Mouse (Mus musculus) urinary bladder, postnatal 10 days (tissue): ENCODE results near the gene Slc4a8.

Source experiments
- DNase-seq: peaks from one replicate; pipeline ENCODE4 v3.0.0; 2022; ENCODE audit warnings: low spot score

Slc4a8 gene

DNA sequence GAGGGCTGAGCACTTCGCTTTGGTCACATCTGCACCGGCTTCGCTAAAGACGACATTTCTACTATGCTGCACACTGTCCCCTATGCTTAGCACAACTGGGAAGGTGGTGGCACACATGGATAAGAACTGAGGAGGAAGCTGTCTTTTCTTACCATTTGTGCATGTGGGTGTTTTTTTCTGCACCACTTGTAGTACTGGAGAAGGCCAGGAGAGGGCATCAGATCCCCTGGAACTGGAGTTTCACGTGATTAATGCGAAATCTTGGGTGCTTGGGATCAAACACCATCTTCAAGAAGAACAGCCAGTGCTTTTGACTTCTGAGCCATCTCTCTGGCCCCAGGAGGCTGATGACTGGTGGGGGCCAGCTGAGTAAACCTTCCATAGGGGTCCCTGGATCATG, 69.1 kb downstream of the Slc4a8 start:
- no peak for DNase-seq

DNA sequence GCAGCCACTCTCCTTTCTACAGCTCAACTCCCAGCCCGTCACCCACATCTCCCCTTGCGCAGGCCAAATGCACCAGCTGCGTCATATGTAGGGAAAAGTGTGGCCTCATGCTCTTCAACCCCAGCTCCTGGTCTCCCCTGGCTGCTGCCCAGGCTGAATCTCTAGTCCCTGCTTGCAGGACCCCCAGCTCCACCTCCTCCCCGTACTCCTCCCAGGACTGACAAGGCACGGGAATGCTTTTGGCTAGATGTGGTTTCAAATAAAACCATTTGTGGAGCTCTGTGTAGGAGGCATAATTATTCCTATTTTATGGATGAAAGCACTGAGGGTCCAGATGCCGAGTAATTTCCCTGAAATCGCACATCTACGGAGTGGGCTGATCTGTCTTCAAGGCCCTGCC, 70.6 kb downstream of the Slc4a8 start:
- DNase-seq, result no peak

DNA sequence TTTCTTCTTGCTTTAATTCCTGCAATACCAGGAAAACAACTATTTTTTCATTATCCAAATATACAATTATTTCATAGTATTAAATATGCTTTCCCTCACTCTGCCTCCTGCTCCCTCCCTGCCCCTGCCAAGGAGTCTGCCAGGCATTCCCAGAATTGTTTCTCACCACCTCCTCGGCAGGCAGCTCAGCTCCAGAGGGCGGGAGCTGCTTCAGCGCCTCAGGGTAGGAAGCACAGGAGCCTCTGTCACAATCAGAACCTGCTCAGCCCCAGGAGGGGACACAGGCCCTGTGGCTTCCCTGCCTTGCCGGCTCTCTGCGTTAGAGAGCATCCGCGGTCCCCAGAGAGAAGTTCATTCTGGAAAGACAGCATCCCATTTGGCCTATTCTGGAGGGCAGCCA, 71.2 kb downstream of the Slc4a8 start:
- no peak for DNase-seq

DNA sequence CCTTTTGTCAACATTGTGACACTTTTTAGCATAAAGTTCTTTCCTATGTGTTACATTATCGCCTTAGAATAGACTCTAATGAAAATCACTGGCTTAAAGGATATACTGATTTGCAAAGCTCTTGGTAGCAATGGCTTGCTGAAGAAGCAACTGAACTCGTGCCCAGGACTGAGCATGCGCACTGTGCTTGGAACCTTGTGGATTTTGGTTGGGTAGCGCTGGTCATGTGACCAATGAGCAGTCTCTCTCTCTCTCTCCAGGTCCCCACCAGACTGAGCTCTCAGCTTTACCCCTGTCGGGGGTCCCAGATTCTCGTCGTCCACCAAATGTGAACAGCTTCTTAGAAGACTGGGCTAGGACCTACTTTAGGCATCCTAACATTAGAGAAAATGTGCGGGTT, 75.2 kb downstream of the Slc4a8 start:
- DNase-seq, result no peak

DNA sequence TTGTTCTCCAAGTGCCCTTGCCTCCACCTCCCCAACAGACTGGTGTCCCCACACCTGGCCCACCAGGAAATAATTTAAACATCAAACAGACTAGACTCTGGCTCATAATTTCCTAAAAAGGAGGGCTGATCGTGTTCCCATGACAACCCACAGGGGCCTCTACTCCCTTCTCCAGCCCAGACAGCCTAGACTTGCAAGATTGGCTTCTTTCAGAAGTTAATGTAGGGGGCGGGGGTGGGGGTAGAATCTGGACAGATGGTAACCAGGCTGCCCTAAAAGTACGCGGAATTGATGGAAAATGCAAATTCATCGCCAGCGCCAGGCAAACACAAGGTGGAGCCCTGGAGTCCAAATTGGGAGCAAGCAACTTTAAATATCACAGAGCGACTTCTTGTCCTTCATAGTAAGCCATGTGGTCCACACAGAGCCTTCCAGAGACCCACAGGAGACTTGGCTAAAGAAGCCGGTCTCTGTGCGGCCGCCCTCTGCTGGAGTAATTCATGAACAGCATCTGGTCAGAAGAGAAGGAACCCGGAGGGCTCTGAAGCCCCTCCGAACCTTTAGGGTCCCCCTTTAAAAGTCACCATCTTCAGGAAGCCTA, 77.2 kb downstream of the Slc4a8 start:
- no peak for DNase-seq

DNA sequence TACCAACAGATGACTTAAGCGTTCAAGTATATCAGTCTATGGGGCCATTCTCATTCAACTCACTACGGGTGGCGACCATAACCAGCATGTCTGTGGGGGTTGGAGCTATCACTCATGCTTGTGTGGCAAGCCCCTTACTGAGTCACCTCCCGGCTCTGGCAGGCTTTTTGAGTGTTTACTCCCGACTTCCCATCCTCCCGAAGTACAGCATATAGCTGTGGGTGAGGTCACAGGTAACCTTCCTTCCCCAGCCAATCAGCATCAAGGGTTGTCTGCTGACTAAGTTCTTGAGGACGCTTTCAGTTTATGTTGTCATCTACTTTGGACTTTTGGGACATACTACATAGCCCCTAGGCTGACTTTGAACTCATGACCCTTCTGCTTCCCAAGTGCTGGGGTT, 82.8 kb downstream of the Slc4a8 start:
- DNase-seq, result no peak

DNA sequence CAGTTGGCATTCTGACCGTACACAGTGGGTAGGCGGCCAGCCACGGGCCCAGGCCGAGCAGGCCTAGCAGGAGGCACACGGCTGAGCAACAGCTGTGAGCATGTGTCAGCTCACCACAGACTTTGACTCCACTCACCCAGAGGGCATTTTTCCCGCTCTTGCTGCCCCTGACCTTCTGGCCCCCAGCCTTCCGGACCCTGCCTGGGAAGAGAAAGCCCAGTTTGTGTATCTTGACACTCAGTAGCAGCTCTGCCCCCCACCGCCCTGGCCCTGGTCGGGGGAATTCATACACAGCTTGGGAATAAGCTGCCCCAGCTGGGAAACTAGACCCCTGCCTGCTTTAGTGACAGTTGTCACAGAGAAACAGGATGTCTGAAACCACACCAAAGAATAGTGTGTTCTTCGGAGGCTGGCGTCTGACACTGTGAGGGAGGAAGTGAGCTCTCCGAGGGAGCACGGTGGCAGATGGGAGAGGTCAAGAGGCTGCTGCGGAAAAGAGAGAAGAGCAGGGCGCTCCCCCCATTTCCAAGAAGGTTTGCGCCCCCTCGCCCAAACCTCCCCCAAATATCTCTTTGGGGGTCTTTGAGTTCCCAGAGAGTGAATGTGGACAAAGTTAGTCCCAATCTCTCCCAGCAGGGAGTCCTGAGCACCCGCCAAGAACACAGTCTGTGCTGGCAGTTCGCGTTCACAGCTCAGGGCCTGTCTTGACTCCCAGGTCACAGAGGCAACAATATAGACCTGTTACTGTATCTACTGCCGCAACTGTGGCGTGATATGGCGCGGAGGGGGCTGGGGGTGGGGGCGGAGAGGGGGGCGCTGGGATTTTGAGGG, 83.7 kb downstream of the Slc4a8 start:
- no peak for DNase-seq

DNA sequence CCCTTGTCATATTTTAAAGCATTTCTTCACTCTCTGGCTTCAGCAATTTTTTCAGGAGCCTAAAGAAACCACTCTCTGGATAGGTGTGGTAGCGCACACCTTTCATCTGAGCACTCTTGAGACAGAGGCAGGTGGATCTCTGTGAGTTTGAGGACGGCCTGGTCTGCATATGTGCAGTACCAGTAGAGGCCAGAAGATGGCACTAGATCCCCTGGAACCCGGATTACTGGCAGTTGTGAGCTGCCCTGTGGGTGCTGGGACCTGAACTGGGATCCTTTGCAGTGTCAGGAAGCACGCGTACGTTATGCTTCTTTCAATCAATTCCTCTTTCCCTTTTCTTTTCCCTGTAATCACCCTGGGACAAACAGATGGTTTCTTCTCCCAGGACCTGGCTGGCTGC, 85.6 kb downstream of the Slc4a8 start:
- DNase-seq, result no peak

DNA sequence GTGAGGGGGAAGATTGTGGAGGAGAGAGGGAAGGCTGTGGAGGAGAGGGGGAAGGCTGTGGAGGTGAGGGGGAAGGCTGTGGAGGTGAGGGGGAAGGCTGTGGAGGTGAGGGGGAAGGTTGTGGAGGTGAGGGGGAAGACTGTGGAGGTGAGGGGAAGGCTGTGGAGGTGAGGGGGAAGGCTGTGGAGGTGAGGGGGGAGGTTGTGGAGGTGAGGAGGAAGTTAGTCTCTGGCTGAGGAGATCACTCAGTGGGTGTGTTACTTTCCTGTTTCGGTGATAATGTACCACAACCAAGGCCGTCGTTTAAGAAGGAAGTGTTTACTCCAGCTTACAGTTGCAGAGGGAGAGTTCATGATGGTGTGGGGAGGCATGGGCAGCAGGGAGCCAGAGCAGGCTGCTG, 96.0 kb downstream of the Slc4a8 start:
- no peak for DNase-seq

DNA sequence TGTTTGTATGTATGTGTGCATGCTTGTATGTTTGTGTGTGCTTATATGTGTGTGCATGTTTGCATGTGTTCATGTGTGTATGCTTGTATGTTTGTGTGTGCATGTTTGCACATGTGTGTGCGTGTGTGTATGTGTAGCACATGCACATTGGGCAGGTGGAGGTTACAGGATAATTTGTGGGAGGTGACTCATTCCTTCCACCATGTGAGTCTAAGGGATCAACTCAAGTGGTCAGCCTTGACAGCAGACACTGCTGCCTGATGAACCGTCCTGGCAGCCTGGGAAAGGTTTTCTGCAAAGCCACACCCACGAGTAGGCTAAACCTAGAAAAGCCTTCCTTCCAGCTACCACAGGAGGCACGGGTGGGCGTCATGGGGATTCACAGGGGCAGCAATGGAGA, 99.3 kb downstream of the Slc4a8 start:
- no peak for DNase-seq

DNA sequence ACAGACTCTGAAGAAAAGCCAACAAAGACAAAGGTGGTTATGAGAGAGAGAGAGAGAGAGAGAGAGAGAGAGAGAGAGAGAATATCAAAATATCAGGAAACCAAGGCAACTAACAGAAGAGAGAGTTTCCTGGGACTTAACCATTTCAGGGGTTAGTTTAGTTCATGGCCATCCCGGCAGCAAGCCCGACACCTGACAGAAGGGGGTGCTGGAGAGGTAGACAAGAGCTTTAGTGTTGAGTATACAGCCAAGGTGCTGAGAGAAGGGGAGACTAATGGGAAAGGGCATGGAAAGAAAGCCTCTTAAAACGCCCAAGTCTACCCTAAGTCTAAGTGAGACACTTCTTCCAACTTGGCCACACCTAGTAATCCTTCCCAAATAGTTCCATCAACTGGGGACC, 104.0 kb downstream of the Slc4a8 start:
- DNase-seq, result no peak

DNA sequence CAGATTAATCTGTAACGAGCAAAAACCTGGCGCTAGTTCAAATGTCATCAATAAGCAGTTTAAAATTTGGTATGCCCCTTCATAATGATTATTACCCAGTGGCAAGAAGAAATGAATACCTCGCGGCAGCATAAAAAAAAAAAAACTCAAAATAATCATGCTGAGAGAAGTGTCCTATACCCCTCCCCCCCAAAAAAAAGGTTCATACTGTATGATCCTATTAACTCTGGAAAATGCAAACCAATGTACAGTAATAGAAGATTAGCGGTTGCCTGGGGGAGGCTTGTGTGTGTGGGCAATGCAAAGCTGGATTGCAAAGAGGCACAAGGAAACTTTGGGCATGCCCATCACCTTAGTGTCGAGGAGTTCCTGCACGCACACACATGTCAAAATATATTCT, 108.0 kb downstream of the Slc4a8 start, which contains the start of gene Scn8a:
TSS of gene Scn8a (plus strand) at position 301 of the 400 bp plus-strand sequence.
- DNase-seq, result no peak

DNA sequence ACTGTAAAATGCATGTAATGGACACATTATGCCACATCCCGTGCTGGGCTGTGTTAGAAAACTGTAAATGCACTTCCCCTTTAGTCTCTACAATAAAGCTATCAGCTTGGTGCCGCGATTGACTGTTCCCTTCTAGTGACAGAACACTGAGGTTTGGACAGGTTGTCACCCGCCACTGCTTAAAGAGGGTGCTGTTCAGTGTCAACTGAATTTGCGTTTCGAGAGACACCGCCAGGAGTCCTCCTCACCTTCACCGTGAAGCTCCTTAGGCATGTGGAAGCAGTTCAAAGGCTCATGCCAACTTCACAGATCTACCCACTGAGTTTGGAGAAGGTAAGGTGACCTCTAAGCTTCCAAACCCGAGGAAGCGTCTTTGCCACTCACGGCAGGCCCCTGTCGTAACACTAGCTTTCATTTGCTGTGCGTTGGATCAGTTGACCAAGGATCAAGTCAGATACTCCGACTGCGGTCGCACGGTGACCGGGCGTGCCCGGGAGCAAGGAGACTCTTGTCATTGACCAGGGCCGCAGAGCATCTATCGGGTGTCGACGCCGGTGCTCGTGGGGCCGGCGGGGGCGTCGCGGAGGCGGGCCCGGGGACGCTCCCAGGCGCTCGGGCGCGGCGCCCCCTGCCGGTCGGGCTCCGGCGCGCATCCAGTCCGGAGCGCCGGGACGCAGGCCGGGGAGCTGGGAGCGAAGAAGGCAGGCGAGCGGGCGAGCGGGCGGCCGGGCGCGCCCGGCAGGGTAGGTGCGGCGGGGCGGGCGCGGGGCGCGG, 108.6 kb downstream of the Slc4a8 start:
- DNase-seq, result no peak

DNA sequence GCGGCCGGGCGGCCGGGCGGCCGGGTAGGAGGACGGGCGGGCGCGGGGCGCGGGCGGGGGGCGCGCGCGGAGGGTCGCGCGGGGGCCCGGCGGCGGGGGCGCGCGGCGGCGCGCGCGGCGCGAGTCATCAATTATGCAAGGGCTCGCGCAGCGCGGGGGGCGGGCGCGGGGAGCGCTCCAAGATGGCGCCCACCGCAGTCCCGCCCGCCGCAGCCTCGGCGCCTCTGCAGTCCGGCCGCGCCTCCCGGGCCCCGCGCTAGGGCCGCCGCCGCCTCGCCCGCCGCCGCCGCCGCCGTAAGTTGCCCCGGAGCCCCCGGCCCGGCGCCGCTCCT, 109.2 kb downstream of the Slc4a8 start:
- no peak for DNase-seq

DNA sequence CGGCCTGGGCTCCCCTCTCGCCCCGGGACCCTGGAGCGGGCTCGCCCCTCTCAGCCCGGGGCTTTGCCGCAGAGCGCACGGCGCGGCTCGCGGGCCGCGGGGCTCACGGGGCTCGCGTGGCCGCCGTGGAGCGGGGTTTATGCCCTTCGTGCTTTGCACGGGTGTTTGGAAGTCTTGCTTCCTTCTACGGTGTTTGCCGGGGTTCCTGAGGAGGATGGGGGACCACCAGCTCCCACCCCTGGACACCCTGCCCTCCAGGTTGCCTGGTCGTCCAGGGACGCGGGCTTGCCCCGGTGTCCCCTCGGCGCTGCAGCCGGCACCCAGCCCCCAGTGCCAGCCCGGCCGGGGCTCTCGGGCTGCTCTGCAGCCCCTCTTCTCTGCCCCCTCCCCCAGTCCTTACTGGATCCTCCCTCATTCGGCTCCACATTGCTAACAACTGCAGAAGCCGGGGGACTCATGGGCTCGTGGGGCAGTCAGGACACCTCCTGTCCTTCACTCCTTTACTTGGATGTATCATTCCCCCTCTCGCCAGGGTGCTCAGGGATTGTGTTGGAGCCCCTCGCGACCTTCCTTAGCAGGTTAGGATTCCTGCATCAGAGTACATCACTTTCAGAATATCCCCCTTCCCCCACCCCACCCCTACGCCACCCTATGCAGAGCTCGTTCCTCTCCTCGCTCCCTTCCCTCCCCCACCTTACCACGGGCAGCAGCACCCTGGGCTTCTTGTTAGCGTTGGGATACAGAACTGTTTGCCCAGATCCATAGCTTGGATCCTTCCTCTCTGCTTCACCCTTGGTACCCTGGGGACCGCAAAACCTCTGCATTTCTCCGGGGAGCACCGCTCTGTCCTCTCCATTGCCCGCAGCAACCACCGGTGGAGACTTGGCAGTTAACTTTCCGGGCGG, 109.8 kb downstream of the Slc4a8 start:
- no peak for DNase-seq

DNA sequence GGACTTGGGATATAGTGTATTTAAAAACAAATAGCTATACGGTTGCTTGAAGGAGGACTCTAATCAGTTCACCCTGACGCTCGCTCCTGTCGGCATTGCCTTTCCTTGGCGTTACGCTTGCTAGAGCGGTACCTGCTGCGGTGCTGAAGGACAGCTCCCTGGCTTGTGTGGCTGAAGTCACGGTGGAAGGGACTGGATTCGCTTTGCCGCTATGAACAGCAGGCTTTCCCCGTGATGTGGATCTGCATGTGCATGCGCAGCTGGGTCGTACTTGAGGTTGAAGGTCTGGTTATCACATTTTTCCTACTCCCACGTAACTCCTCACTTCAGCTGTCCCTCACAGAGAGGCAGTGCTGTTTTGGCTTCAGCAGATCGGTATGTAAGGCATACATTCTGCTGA, 111.6 kb downstream of the Slc4a8 start:
- DNase-seq, result peak; percentile 32
